In genomic region chr4:33996382-33996781, GRCm38 (mm10) we compare ENCODE assay signal across 19 mouse cellular contexts. TPM values are rescaled to one million over a fixed set of nuclear protein-coding genes. Genes with fewer than 3 reads are reported as not detected.
A peak's percentile ranks its signal among the peaks of the same experiment; 100 is the strongest.
DNase-seq lines count a peak whose midpoint lies in the region; ATAC-seq lines count a peak whose summit lies in the region.
"Had no signal": no experiment of that assay in that cellular context is flagged by ENCODE, and none has a peak within 500 bp of the region (broad histone marks: within the 10 kb centered on the region; RNA-seq: fewer than 3 reads in every experiment).

No protein-coding gene starts in this region.

- peak; percentile 65 for ATAC-seq in CD4-positive, CD25-positive, alpha-beta regulatory T cell, adult 4 months
- ATAC-seq in neutrophil, adult 5-6 weeks (ENCODE audit: extremely low read depth, insufficient number of reproducible peaks, low FRiP score, poor library complexity, severe bottlenecking), result 0 out of 2 replicates have a peak, but pooled peaks have one; percentile 33
- ATAC-seq: forebrain, embryonic 14.5 days; forebrain, embryonic 16.5 days had no signal

- no peak for DNase-seq in thymus, postnatal 36 days
- no peak for DNase-seq in cerebellum, postnatal 10 days
- no peak for DNase-seq in urinary bladder, postnatal 4 days (ENCODE audit: low spot score in 2 of 2)
- DNase-seq: adrenal gland, adult 2 months; adrenal gland, postnatal 10 days; adrenal gland, postnatal 25 days; cerebellum, adult 11-12 months; cerebellum, adult 2 months; cerebellum, adult 9-10 months; cerebellum, postnatal 14 days; cerebellum, postnatal 36 days; embryo, embryonic 11 days had no signal

RNA-seq across cellular contexts. Expression of gene Spaca1, which starts 53.6 kb away (rescaled TPM):
- 1 to 10 TPM; 4.9 to 5.1 TPM for polyA plus RNA-seq in CD4-positive, CD25-positive, alpha-beta regulatory T cell, adult 4 months (2017; shearing (Covaris generic))
- total RNA-seq in neutrophil, adult 5-6 weeks (2017), result 0.86 and 1.7 TPM in 2 replicates
- total RNA-seq: ES-E14, MEL had no signal
- polyA plus RNA-seq: erythroblast, embryonic 14.5 days had no signal
